Comparison of ENCODE assay signal across 17 mouse cellular contexts in the genomic region with DNA sequence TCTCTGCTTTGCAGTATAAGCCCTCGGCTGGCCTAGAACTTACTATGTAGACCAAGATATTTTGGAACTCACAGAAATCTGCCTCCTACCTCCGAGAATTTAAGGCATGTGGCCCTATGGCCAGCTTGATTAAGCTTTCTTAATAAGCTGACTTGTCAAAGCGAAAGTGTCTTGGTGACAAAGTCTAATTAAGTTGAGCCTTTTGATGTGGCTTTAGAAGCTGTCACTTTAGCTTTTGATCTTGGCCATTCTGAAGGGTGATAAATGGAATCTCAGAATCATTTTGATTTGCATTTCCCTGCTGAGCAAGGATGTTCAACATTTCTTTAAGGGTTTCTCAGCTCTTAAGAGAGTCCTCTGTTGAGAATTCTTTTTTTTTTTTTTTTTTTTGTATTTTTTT.
"Had no signal": no experiment of that assay in that cellular context is flagged by ENCODE, and none has a peak within 500 bp of the region (broad histone marks: within the 10 kb centered on the region; RNA-seq: fewer than 3 reads in every experiment).

No protein-coding gene starts in this region.

- DNase-seq: left cerebral cortex, postnatal 4 days; liver; liver, embryonic 13.5 days; liver, postnatal 0 days; lung, adult 18-20 months; lung, adult 2 months; lung, embryonic 14.5 days; lung, postnatal 10 days; lung, postnatal 14 days; lung, postnatal 36 days; lung, postnatal 4 days; midbrain, embryonic 14.5 days had no signal

- ATAC-seq: liver, embryonic 12.5 days; liver, postnatal 0 days; lung, postnatal 0 days; midbrain, embryonic 13.5 days; midbrain, embryonic 15.5 days; midbrain, embryonic 16.5 days had no signal
